Mouse (Mus musculus) megakaryocyte, embryonic 14.5 days (primary cell): ENCODE data around the gene Mgl2. TPM values are rescaled to one million over a fixed set of nuclear protein-coding genes. Genes with fewer than 3 reads are reported as not detected.

Source experiments
- H3K27me3 ChIP-seq: replicated peaks from 2 replicates; pipeline ENCODE3; 2012; ENCODE audit warnings: inconsistent platforms
- H3K36me3 ChIP-seq: replicated peaks from 2 replicates; pipeline ENCODE3; 2012; ENCODE audit warnings: low read length, inconsistent platforms, mixed read lengths
- H3K4me1 ChIP-seq: 2 replicates; pipeline ENCODE4 v1.6.1; 2012; ENCODE audit warnings: inconsistent platforms
- H3K4me3 ChIP-seq: replicated peaks from 2 replicates; pipeline ENCODE3; 2012; ENCODE audit warnings: moderate library complexity, mild to moderate bottlenecking, inconsistent platforms
- H3K9me3 ChIP-seq: 2 replicates; pipeline ENCODE4 v1.6.1; 2012; ENCODE audit warnings: inconsistent platforms
- FLI1 ChIP-seq: IDR thresholded peaks from 2 replicates; pipeline ENCODE4 v1.6.1; 2012; ENCODE audit warnings: low read length, inconsistent platforms, mixed read lengths
- GATA1 ChIP-seq: IDR thresholded peaks from 3 replicates; pipeline ENCODE4 v1.6.1; 2012; ENCODE audit warnings: mixed read lengths, low read length, inconsistent platforms, borderline replicate concordance
- polyA plus RNA-seq: library from polyadenylated mRNA; stranded (reverse); fragments of >175 nt; gene quantifications from 2 replicates; pipeline ENCODE4 v1.2.3, GENCODE M21; 2012; ENCODE audit warnings: low replicate concordance; ENCODE audit not compliant: insufficient read depth

Mgl2 gene
- not detected in 2 replicates for polyA plus RNA-seq

DNA sequence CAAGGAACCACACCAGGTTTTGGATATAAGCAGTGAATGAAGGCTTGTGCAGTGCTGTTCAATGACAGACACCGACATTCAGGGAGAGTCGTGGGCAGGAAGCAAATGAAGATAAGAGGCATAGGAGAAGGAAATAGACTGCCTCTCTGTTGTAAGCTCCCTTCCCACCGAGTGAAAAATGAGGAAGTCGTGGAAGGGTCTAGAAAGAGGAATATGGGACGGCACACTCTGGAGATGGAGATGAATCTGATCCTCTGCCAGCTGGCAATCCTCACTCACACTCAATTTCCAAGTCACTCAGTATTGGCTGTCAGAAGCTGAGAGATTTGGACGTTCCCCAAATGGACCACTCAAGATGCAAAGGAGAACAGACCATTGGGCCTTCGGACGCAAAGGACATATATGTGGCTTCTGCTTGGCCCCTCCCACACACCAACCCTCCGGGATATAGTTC, at the start of gene Mgl2:
TSS of gene Mgl2 (plus strand) at position 404 of the 454 bp plus-strand sequence.
- TF ChIP-seq GATA1 (no peak), FLI1 (no peak)
- Histone ChIP-seq H3K4me1 (peaks cover 16% of the 10 kb centered on the region), H3K36me3 (no peaks in the 10 kb centered on the region), H3K9me3 (no peaks in the 10 kb centered on the region), H3K4me3 (no peak within 1 kb of the TSS), H3K27me3 (peaks cover 25% of the 10 kb centered on the region)

DNA sequence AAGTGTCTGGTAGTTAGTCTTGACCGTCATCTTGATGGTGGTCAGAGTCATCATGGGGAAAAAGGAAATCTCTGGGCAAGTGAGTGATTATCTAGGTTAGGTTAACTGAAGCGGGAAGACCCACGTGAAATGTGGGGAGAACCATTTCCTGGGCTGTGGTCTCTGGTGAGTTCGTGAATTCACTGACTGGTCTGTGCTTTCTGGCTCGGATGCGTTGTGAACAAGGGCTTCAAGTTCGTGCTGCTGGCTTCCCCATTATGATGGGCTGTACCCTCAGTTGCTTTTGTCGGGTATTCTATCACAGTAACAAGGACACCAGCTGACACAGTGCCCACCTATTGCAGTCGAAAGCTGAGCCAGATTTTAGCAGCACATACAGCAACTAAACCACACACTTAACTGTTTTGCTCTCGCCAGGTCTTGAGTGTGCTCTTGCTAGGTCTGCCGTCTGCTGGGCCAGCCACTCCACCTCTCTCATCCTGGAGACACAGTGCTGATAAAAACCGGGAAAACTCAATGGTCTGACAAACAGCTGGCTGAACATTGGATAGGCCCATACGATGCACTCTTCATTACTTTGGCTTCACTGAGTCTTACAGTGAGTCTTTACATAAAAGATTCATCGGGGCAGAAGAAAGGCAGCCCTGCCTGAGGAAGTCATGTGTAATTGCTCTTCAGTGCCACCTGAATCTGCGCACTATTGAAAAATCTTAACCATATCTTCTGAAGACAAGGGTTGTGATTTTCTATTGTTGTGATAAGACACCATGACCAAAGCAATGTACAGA, 49.1 kb upstream of the Mgl2 start:
- no peak overlapping the region for H3K4me3 ChIP-seq
- H3K27me3 ChIP-seq: peaks cover 61% of the 10 kb centered on the region
- TF ChIP-seq GATA1: no peak
- no peak for TF ChIP-seq FLI1
- H3K9me3 ChIP-seq: peaks cover 15% of the 10 kb centered on the region
- no peaks in the 10 kb centered on the region for H3K36me3 ChIP-seq
- peaks cover 26% of the 10 kb centered on the region for H3K4me1 ChIP-seq

DNA sequence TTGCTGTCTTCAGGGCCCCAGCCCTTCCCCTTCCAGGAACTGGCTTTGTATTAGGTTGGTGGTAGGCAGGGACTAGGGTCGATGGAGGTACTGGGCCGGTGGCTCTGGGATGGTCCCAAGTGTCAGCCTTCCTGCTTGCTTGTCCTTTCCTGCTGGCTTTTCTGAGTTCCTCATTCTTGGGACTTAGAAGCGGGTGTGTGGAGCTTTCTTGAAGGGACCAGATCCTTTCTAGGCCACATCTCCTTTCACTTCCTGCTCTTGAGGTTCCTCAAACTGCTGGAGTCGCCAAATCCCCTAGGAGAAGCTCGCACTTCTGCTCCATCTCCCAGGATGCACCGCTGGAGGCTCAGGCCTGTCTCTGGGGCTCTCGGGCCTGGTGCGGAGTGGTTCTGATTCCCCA, 45.6 kb upstream of the Mgl2 start:
- Histone ChIP-seq H3K27me3 (peaks cover 63% of the 10 kb centered on the region), H3K9me3 (peaks cover 30% of the 10 kb centered on the region), H3K4me3 (no peak overlapping the region), H3K4me1 (peaks cover 24% of the 10 kb centered on the region), H3K36me3 (no peaks in the 10 kb centered on the region)
- TF ChIP-seq GATA1 (no peak), FLI1 (no peak)

DNA sequence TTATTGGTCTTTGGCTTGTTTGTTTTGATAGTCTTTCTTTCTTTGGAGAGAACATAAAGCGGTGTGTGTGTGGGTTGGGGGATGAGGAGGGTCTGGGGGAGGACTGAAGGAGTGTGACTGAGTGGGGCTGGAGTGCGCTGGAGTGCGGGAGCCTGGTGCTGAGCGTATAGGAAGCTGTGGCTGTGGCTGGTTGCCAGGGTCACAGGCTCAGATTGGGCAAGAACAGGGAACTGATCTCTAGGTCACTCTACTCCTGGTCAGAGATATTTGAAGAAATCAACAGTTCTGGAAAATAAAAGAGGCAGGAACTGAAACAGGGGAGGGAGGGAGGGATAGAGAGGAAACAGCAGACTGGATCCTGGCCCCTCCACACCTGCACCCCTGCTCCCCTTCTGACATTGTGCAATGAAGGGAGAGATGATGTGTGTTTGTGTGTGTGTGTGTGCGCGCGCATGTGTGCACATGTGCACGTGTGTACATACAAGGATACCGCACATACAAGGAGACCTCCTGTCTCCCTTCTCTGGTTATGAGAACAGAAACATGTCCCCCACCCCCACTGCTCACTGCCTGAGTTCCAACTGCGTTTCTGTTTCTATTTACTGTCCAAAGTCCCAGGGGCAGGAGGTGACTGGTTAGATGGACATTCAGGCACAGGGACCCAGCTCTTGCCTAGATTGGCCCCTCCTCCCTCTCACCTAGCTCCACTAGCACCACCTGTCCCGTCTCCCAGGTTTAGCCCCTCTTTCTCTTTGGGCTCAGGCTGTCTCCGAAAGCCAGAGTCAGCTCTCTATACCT, 37.9 kb upstream of the Mgl2 start, which contains the start of gene Asgr2:
TSS of gene Asgr2 (plus strand) at position 659 of the 798 bp plus-strand sequence.
- TF ChIP-seq FLI1 (no peak), GATA1 (no peak)
- Histone ChIP-seq H3K4me3 (peak within 1 kb of the TSS; percentile 51), H3K27me3 (peaks cover 65% of the 10 kb centered on the region), H3K4me1 (peaks cover 4% of the 10 kb centered on the region; the same call in 1 of the 2 replicates), H3K9me3 (peaks cover 7% of the 10 kb centered on the region), H3K36me3 (no peaks in the 10 kb centered on the region)

DNA sequence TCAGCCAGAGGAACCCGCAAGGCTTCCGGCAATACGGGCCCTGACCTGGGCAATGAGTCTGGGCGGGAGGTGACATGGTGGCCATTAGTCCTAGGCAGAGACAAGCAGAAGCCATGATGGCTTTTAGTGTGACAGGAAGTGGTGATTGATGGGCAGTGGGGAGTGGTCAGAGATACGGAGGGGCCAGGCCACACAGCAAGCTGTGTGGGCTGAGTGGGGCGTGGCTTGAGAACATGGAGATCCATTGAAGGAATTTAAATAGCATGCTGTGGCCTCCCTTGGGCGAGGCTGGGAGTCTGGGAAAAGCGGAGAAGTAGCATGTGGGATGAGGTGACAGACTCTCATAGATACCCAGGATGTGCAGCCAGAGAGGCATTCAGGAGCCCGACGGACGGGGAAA, 32.7 kb upstream of the Mgl2 start:
- H3K4me1 ChIP-seq: peaks cover 10% of the 10 kb centered on the region
- H3K27me3 ChIP-seq: peaks cover 70% of the 10 kb centered on the region
- peaks cover 15% of the 10 kb centered on the region for H3K9me3 ChIP-seq
- no peak for TF ChIP-seq GATA1
- no peak for TF ChIP-seq FLI1
- no peak overlapping the region for H3K4me3 ChIP-seq
- no peaks in the 10 kb centered on the region for H3K36me3 ChIP-seq

DNA sequence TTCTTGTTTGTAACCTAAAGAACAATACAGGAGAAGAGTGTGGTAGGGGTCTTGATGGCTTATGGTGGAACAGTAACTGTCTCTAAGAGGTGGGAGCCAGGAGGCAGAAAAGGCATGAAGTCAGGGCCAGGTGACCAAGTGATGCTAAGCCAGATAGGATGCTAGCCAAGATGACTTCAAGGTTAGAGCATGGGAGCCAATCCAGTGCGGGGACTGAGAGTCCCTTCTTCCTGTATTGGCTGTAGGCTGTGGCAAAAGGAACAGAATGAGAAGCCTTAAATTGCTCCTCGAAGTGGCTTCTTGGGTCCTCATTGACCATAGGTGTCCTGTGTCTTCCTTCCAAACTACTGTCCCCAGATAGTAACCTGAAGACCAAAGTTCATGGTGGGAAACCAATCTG, 31.0 kb upstream of the Mgl2 start:
- Histone ChIP-seq H3K36me3 (no peaks in the 10 kb centered on the region), H3K4me1 (peaks cover 10% of the 10 kb centered on the region)

DNA sequence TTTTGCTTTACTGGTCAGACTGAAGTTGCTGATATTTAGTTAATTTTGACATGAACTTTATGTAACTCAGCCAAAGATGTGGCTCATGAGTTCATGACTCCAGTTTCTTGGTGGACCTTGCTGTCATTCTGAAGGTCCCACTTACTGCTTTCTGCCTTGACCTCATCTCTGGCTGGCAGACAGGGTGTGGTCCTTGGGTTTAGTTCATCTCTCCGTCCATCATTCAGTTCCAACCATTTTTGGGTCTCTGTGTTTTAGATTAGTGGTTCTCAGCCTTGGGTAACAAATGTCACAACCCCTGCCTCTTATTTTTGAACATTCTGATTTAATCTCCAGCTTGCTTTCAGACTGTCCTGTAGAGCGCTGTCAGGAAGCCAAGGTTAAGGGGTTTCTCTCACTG, 30.3 kb upstream of the Mgl2 start:
- Histone ChIP-seq H3K9me3 (peaks cover 15% of the 10 kb centered on the region), H3K4me1 (peaks cover 10% of the 10 kb centered on the region), H3K36me3 (no peaks in the 10 kb centered on the region), H3K4me3 (no peak overlapping the region), H3K27me3 (peaks cover 68% of the 10 kb centered on the region)
- no peak for TF ChIP-seq FLI1
- TF ChIP-seq GATA1: no peak

More for the DNA sequence above, 31.0 kb upstream of the Mgl2 start:
- H3K27me3 ChIP-seq: peaks cover 67% of the 10 kb centered on the region
- H3K9me3 ChIP-seq: peaks cover 15% of the 10 kb centered on the region
- TF ChIP-seq GATA1 (no peak), FLI1 (no peak)
- H3K4me3 ChIP-seq: no peak overlapping the region

DNA sequence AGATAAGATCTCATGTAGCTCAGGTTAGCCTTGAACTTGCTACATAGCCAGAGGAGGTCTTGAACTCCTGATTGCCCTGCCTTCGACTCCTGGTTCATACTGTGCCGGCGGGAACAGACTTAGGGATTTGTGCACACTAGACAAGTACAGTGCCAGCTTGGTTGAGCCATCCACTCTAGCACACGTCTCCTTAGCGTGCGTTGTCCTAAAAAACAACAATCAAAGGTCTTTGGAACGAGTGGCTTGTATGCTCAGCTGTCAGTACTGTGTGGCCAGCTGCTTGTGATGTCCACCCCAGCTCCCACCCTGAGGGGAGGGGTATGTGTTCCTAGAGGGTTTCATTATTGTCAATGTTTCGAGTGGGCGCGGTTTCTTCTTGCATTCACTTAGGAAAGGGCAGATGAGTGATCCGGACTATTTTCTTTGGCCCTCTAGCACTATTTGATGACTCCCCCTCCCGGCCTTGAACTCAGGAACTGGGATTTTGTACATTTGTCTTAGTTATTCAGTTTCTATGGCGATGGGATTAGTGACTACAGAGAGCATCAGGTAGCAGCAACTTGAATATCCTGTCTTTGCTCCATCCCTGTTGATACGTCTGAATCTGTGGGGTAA, 26.3 kb upstream of the Mgl2 start:
- TF ChIP-seq FLI1 (no peak), GATA1 (no peak)
- peaks cover 55% of the 10 kb centered on the region for H3K27me3 ChIP-seq
- H3K9me3 ChIP-seq: peaks cover 4% of the 10 kb centered on the region
- H3K4me3 ChIP-seq: no peak overlapping the region
- H3K4me1 ChIP-seq: peaks cover 12% of the 10 kb centered on the region
- H3K36me3 ChIP-seq: no peaks in the 10 kb centered on the region

DNA sequence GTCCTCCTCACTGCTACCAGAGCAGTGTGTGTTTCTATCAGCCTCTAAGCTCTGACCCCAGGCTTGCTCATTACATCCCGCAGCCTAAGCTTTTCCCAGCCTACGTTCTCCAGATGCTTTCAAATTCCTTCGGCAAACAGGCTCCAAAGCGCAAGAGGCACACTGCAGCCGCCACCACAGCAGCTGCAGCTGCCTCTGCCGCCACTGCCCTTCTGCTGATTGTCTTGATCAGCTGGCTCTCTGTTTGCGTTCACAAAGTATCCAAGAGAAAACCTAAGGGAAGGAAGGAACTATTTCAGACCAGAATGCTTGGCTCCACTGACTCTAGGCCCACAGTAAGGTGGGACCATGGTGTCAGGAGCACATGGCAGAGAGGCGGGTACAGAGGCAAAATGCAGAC, 23.0 kb upstream of the Mgl2 start:
- Histone ChIP-seq H3K4me1 (peaks cover 18% of the 10 kb centered on the region), H3K9me3 (no peaks in the 10 kb centered on the region), H3K36me3 (no peaks in the 10 kb centered on the region), H3K4me3 (no peak overlapping the region), H3K27me3 (peaks cover 41% of the 10 kb centered on the region)
- TF ChIP-seq FLI1: no peak
- no peak for TF ChIP-seq GATA1
